Mouse (Mus musculus) retina, postnatal 1 day (tissue): ENCODE data around the gene Ctso.

ENCODE experiments used
- DNase-seq: peaks from one replicate; pipeline ENCODE4 v3.0.0-alpha.2; 2012

The Ctso gene

GRCm38 (mm10) chr3:81932141-81933101, at the start of gene Ctso:
Gene Ctso (plus strand): TSS chr3:81932601.
- peak; percentile 86 for DNase-seq

DNA sequence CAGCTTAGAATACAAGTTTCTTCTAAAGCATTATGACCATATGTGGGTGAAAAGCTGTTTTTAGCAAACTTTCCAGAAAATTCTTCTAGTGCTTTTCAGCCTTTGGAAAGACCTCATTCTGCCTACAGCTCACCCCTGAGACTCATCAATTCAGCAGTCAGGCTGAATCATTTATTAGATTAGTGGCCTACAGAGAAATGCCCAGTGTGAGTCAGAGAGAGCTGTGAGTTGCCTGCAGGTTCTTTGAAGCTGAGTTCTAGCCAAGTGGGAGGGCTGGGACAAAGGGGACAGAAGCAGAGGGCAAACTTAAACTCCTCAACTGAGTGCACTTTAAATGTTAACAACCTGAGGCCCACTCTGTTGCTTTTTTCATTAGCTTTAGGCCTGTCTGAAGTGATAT, 48.5 kb upstream of the Ctso start:
- DNase-seq: no peak

- no peak for DNase-seq
Observed at GRCm38 (mm10) chr3:81885566-81885965, 46.8 kb upstream of the Ctso start.

- no peak for DNase-seq
Observed at GRCm38 (mm10) chr3:81889137-81889536, 43.3 kb upstream of the Ctso start.

DNA sequence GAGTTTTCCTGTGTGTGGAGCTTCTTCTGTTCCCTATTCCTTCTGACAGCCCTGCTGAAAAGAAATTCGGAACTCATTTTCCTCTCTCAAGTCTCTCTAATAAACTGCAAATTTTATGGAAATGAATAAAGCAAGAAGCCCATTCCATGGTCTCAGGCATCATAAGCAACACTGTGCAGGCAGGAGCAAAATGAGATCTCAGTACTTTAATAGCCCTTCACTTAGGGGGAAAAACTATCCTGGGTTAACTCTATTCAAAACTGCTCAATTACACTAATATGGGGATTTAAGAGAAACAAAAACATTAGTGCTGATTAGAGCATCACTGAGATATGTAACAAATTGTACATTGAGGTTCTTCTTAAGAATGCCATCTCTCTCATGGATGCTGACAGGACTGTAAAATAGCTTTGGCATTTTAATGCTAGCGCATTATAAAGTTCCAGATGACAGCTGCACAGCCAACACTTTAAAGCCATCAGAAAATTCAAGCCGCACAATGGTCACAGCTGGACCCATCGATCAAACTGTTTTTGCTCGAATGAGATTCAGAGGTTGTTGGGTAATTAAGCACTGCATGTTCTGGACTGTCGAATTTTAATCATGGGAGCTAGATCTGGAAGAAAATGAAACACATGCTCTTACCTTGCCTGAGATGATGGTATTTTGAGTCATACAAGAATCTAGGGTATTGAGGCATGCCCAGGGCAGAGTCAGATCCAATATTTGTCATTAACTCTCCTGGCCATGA, 21.9 kb upstream of the Ctso start:
- DNase-seq: no peak

GRCm38 (mm10) chr3:81916030-81916686, 16.2 kb upstream of the Ctso start:
- no peak for DNase-seq

- DNase-seq: no peak
Observed at GRCm38 (mm10) chr3:81917354-81917935, 15.0 kb upstream of the Ctso start.

- no peak for DNase-seq
Observed at GRCm38 (mm10) chr3:81918215-81918614, 14.2 kb upstream of the Ctso start.

- peak; percentile 89 for DNase-seq
Observed at GRCm38 (mm10) chr3:81919681-81920080, 12.7 kb upstream of the Ctso start.

DNA sequence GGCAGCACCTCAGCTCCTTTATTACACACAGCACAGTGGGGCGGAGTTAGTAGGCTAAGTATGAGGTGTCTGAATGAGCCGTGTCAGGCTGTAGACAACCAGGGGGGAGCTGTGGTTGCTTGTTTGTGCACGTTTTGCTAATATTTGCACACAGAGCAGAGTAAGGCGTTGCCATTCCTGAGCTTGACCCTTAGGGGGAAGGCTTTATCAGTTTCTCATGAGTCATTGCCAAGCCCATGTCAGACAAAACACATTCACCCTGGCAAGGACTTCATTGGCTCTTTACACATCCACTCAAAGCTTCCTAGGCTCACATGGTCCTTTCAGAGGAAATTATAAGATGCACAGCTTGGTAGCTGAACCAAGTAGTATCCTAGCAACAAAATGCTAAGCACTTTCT, 9.5 kb upstream of the Ctso start:
- DNase-seq: no peak

DNA sequence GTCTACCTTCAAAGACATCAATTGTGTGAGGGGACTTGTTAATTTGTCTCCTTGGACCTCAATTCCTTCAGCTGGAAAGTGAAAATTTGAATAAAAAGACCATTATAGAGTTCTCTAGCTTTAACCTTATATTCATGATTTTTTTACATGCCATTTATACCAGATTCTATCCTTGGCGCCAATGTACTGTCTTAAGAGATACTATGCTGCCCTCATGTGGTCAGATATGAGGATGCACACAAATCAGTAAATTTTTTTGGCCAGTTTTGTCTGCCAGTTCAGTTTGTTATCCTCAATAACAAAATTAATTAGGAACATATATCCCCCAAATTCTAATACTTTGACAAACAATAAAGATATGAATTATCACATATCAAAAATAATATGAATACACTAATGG, 7.5 kb upstream of the Ctso start:
- peak; percentile 76 for DNase-seq

GRCm38 (mm10) chr3:81925856-81926255, 6.5 kb upstream of the Ctso start:
- DNase-seq: no peak

DNA sequence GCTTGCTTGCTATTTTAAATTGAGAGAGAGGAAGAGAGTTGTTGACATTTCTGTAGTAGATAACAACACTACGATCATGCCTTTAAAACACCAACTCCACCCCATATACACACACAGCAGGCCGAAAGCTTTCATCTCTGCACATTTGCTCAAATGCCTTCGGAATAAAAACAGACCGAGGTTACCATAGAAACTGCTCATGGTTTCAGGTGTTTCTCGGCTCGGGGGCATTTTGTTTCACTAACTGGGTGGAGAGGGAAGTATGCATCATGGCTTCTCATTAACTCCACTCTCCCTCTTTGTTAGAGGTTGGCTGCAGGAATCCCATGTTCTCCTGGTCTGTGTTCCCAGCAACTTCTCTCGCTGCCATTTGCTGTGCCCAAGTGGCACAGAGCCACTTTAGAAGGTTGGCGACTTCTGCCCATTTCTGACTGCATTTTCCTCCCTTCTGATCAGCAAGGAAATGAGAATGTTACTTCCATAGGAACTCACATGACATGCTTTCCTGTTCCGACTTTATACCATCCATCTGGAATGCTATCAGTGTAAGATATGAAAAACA, 5.6 kb upstream of the Ctso start:
- DNase-seq: no peak

DNA sequence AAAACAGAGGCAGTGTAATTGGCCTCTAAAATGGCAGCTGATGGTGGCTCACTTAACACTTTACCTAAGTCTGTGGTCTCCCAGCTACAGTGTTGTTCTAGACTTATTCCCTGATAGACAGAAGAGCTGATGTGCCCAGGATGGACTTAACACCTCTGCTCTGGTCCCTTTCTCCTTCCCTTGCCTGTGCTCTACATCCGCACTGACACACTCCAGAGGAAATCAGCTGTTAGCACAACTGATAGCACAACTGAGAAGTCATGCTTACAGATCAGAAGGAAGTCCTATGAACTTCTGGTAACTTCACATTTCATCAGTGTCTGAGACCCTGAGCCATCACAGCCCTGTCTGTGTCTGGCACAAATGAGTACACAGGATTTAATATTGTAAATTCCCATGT, 3.3 kb upstream of the Ctso start:
- DNase-seq: no peak

DNA sequence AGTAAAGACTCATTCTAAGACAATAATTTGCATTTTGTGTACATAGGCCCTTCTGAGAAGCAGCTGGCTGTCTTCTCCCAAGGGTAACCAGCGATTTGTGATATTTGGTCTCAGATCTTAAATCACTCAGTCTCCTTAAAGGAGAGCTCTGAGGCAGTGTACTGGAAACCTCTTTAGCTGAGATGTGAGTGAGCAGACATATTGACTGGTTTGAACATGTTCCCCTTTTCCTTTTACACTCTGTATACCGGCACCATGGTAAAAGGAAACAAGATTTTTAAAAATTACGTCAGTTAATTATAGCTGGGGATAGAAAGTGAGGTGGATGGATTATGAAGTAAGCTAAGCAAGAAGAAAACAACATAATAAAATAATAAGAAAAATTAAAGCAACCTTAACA, 706 bp upstream of the Ctso start:
- no peak for DNase-seq

DNA sequence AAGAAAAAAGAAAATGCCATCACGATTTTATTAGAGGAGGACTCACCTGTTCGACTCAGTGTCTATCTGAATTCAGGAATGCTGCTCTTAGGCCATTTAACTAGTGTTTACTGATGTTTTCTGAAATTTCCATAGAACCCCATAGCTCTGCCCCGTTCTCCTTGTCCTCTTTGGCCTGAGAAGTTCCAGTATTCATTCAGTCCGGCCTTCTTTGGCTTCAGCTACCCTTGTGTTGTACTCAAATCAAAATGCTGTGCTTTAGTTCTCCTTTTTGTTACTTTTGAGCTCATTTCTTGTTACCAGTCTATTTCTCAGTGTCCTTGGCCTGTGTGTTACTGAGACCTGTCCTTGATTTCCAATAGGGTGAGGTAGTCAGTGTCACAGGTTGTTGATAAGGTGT, 947 bp downstream of the Ctso start:
- DNase-seq: no peak

GRCm38 (mm10) chr3:81938924-81939323, 6.5 kb downstream of the Ctso start:
- DNase-seq: no peak

DNA sequence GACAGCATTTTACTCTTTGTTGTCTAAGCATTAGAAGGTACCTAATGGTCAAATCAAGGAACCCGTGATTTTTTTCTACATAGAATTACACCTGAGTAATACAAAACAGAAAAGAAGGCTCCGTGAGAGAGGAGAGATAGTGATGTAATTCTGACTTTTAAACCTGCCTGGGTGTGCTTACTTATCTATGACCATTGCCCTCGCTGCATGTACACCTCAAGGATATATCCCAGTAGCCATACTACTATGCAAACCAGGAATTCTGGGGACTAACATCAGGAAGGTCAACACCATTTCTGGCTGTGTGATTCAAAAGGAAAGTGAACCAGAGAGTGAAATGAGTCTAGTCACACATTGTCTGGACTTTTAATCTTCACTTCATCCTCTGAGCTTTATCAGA, 9.9 kb downstream of the Ctso start:
- no peak for DNase-seq

- no peak for DNase-seq
Observed at GRCm38 (mm10) chr3:81943097-81943496, 10.7 kb downstream of the Ctso start.

- DNase-seq: no peak
Observed at GRCm38 (mm10) chr3:81944851-81945393, 12.5 kb downstream of the Ctso start.

GRCm38 (mm10) chr3:81949048-81949447, 16.6 kb downstream of the Ctso start:
- no peak for DNase-seq

DNA sequence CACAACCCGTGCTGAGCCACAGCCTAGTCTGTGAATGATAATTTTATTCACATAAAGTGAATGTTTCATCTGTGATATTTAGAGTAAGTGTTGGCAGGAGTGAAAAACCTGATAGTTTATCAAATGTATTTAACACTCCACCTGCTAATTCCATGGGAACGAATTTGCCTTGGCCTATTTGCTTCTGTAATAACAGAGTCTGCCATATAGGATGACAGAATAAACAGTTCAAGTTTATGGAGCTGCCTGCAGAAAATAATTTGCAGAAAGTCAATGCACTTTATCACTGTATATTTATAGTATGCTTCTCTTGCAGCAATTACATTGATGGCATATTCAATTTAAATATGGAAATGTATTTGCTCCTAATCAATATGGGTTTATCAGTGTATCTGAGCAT, 19.4 kb downstream of the Ctso start:
- DNase-seq: no peak

- DNase-seq: no peak
Observed at GRCm38 (mm10) chr3:81957484-81957883, 25.1 kb downstream of the Ctso start.
